Mouse (Mus musculus) CH12.LX (cell line): Measurements from ENCODE around the gene Cx3cr1. TPM values are rescaled to one million over a fixed set of nuclear protein-coding genes. Genes with fewer than 3 reads are reported as not detected.

ENCODE experiments used
- DNase-seq: peaks from one replicate; pipeline ENCODE4 v3.0.0-alpha.2; 2013; ENCODE audit errors: extremely low read depth
- H3K27ac ChIP-seq: 2 replicates; pipeline ENCODE4 v1.5.1; 2012; ENCODE audit warnings: low read depth, mild to moderate bottlenecking, control low read depth, moderate library complexity; ENCODE audit not compliant: insufficient read depth
- H3K27me3 ChIP-seq: replicated peaks from 2 replicates; pipeline ENCODE3; 2012; ENCODE audit warnings: inconsistent platforms
- H3K36me3 ChIP-seq, 2 experiments: replicated peaks in 1 of 2; 2 replicates each; pipeline versions ENCODE3 to v1.6.1; 2012; ENCODE audit warnings: inconsistent platforms in 1 of 2, low read length in 1 of 2, mild to moderate bottlenecking in 1 of 2, mixed read lengths in 1 of 2, moderate library complexity in 1 of 2; ENCODE audit not compliant: control insufficient read depth in 1 of 2, insufficient read depth in 1 of 2
- H3K4me1 ChIP-seq, 2 experiments: 2 replicates each; pipeline ENCODE4 v1.6.1; 2012; ENCODE audit warnings: inconsistent platforms in 1 of 2, moderate library complexity in 1 of 2; ENCODE audit not compliant: insufficient read depth in 2 of 2, control insufficient read depth in 1 of 2
- H3K4me2 ChIP-seq: 2 replicates; pipeline ENCODE4 v1.6.1; 2012; ENCODE audit warnings: low read depth, mild to moderate bottlenecking, control low read depth; ENCODE audit not compliant: poor library complexity, insufficient read depth, severe bottlenecking
- H3K4me3 ChIP-seq, 3 experiments: fragments of 150-350 bp in 1 of 3; sonication (generic) in 1 of 3; replicated peaks in 1 of 3; 2 replicates each; pipeline versions ENCODE3 to v1.5.1; 2011 to 2012; ENCODE audit warnings: low read depth in 2 of 3, low read length in 2 of 3, mild to moderate bottlenecking in 2 of 3, moderate library complexity in 2 of 3, control low read depth in 1 of 3, improper control_type of control experiment in 1 of 3, inconsistent platforms in 1 of 3, mixed read lengths in 1 of 3; ENCODE audit not compliant: poor library complexity in 1 of 3
- H3K79me2 ChIP-seq: replicated peaks from 2 replicates; pipeline ENCODE4 v1.6.1; 2012; ENCODE audit warnings: mild to moderate bottlenecking, moderate library complexity; ENCODE audit not compliant: control insufficient read depth, poor library complexity, insufficient read depth, severe bottlenecking; ENCODE audit errors: extremely low read depth
- H3K9ac ChIP-seq: 2 replicates; pipeline ENCODE4 v1.6.1; 2012; ENCODE audit warnings: low read depth, mild to moderate bottlenecking, control low read depth, moderate library complexity; ENCODE audit not compliant: insufficient read depth
- H3K9me3 ChIP-seq: replicated peaks from 2 replicates; pipeline ENCODE3; 2012; ENCODE audit warnings: low read length, inconsistent platforms, mixed read lengths
- CHD2 ChIP-seq: IDR thresholded peaks from 2 replicates; pipeline ENCODE4 v1.6.1; 2011; ENCODE audit warnings: low read length, improper control_type of control experiment
- EP300 ChIP-seq: IDR thresholded peaks from 2 replicates; pipeline ENCODE4 v1.6.1; 2011; ENCODE audit warnings: low read length, improper control_type of control experiment
- IRF4 ChIP-seq: IDR thresholded peaks from 2 replicates; pipeline ENCODE4 v1.6.1; 2014; ENCODE audit warnings: low read depth, mild to moderate bottlenecking, inconsistent platforms, low read length, improper control_type of control experiment
- JUN ChIP-seq: IDR thresholded peaks from 2 replicates; pipeline ENCODE4 v1.6.1; 2011; ENCODE audit warnings: low read depth, mild to moderate bottlenecking, low read length, improper control_type of control experiment, moderate library complexity; ENCODE audit not compliant: insufficient read depth
- MAFK ChIP-seq: IDR thresholded peaks from 2 replicates; pipeline ENCODE4 v1.6.1; 2011; ENCODE audit warnings: low read length, improper control_type of control experiment; ENCODE audit not compliant: insufficient replicate concordance
- MAX ChIP-seq: IDR thresholded peaks from 2 replicates; pipeline ENCODE4 v1.6.1; 2011; ENCODE audit warnings: low read length, improper control_type of control experiment
- MXI1 ChIP-seq: IDR thresholded peaks from 2 replicates; pipeline ENCODE4 v1.6.1; 2011; ENCODE audit warnings: mild to moderate bottlenecking, low read depth, low read length, improper control_type of control experiment
- MYC ChIP-seq: IDR thresholded peaks from 2 replicates; pipeline ENCODE4 v1.6.1; 2011; ENCODE audit warnings: low read depth, mild to moderate bottlenecking, improper control_type of control experiment, low read length
- NRF1 ChIP-seq: IDR thresholded peaks from 2 replicates; pipeline ENCODE4 v1.6.1; 2014; ENCODE audit warnings: low read depth, mild to moderate bottlenecking, inconsistent platforms, low read length, improper control_type of control experiment, moderate library complexity
- POLR2A ChIP-seq: IDR thresholded peaks from 2 replicates; pipeline ENCODE4 v1.6.1; 2011; ENCODE audit warnings: low read depth, mild to moderate bottlenecking, improper control_type of control experiment, low read length
- RCOR1 ChIP-seq: conservative IDR thresholded peaks from 2 replicates; pipeline ENCODE4 v1.6.1; 2012; ENCODE audit warnings: low read depth, mild to moderate bottlenecking, inconsistent platforms, low read length, improper control_type of control experiment
- SMC3 ChIP-seq: IDR thresholded peaks from 2 replicates; pipeline ENCODE4 v1.6.1; 2011; ENCODE audit warnings: low read depth, low read length, improper control_type of control experiment
- TCF12 ChIP-seq: IDR thresholded peaks from 2 replicates; pipeline ENCODE4 v1.6.1; 2014; ENCODE audit warnings: low read depth, mild to moderate bottlenecking, inconsistent platforms, low read length, improper control_type of control experiment
- UBTF ChIP-seq: IDR thresholded peaks from 2 replicates; pipeline ENCODE4 v1.6.1; 2012; ENCODE audit warnings: low read depth, mild to moderate bottlenecking, inconsistent platforms, low read length, improper control_type of control experiment, moderate library complexity
- USF1 ChIP-seq: IDR thresholded peaks from 2 replicates; pipeline ENCODE4 v1.6.1; 2014; ENCODE audit warnings: low read depth, mild to moderate bottlenecking, inconsistent platforms, low read length, improper control_type of control experiment
- USF2 ChIP-seq: conservative IDR thresholded peaks from 2 replicates; pipeline ENCODE4 v1.6.1; 2011; ENCODE audit warnings: low read depth, low read length, improper control_type of control experiment
- ZKSCAN1 ChIP-seq: IDR thresholded peaks from 2 replicates; pipeline ENCODE4 v1.6.1; 2012; ENCODE audit warnings: low read depth, inconsistent platforms, low read length, improper control_type of control experiment, borderline replicate concordance
- ZMIZ1 ChIP-seq: IDR thresholded peaks from 2 replicates; pipeline ENCODE4 v1.6.1; 2012; ENCODE audit warnings: low read depth, mild to moderate bottlenecking, inconsistent platforms, low read length, improper control_type of control experiment
- dilution Hi-C: fragments of 300-500 bp; cut with MboI; formaldehyde crosslinking; loops from 2 replicates; pipeline ENCODE4 v1.14.3; 2020; ENCODE audit warnings: low sequenced_read_pairs; ENCODE audit not compliant: extremely low pct_unique_long_range_greater_than_20kb, extremely low pct_ligation_motif_present
- in situ Hi-C: fragments of 300-500 bp; cut with MboI; formaldehyde crosslinking; loops from 3 replicates; pipeline ENCODE4 v1.14.3; 2019; ENCODE audit warnings: low sequenced_read_pairs, low pct_ligation_motif_present, low pct_unique_long_range_greater_than_20kb, mixed read lengths
- polyA plus RNA-seq: library from polyadenylated mRNA; unstranded; fragments of >175 nt; gene quantifications from 2 replicates; pipeline ENCODE4 v1.2.1, GENCODE M21; 2012; ENCODE audit warnings: low read depth; ENCODE audit not compliant: insufficient read length
- total RNA-seq, 2 experiments: library from RNA; depleted of rRNA; stranded (reverse); fragments of 300-350 nt in 1 of 2; fragments of >200 nt in 1 of 2; gene quantifications; 2 replicates each; pipeline ENCODE4 v1.2.3; 2012 to 2014

Gene Cx3cr1
- total and polyA plus RNA-seq, 3 experiments, result 0.06 TPM; not detected in 2

- in situ Hi-C loops, result no loop called here
- no peaks in the 10 kb centered on the region for H3K36me3 ChIP-seq
- H3K27me3 ChIP-seq, result peaks cover 1% of the 10 kb centered on the region
- no peak for TF ChIP-seq IRF4
- TF ChIP-seq NRF1, result no peak
- no peak for TF ChIP-seq EP300
- no peak for TF ChIP-seq MAFK
- no peak for TF ChIP-seq POLR2A
- TF ChIP-seq SMC3, result no peak
- no peak for TF ChIP-seq RCOR1
- no peak for TF ChIP-seq MAX
- TF ChIP-seq CHD2, result no peak
- no peak for TF ChIP-seq MXI1
- no peak for TF ChIP-seq ZMIZ1
- no peak for TF ChIP-seq TCF12
- no peak for TF ChIP-seq MYC
- no peak for TF ChIP-seq ZKSCAN1
- TF ChIP-seq USF2, result no peak
- TF ChIP-seq, all 38 proteins: peak for 0
- Histone ChIP-seq H3K4me3 (no peak overlapping the region), H3K4me2 (no peak overlapping the region), H3K9ac (no peak overlapping the region), H3K9me3 (no peaks in the 10 kb centered on the region), H3K79me2 (no peaks in the 10 kb centered on the region), H3K4me1 (peaks cover 0 to 4% of the 10 kb centered on the region in 2 experiments; a peak in 1 of 4 replicates), H3K27ac (no peak overlapping the region)
- no peak for DNase-seq
- dilution Hi-C loops, result no loop called here
Observed at GRCm38 (mm10) chr9:120095886-120096285, 26.2 kb upstream of the Cx3cr1 start.

GRCm38 (mm10) chr9:120093701-120094100 is 24.0 kb upstream of the Cx3cr1 start:
- no peak for TF ChIP-seq JUN
- TF ChIP-seq IRF4, result no peak
- no peak for TF ChIP-seq USF1
- TF ChIP-seq CHD2, result no peak
- TF ChIP-seq USF2, result no peak
- TF ChIP-seq UBTF, result no peak
- Histone ChIP-seq H3K27ac (no peak overlapping the region), H3K27me3 (peaks cover 1% of the 10 kb centered on the region), H3K4me1 (peaks cover 0 to 4% of the 10 kb centered on the region in 2 experiments; a peak in 1 of 4 replicates), H3K9me3 (peaks cover 9% of the 10 kb centered on the region), H3K9ac (no peak overlapping the region), H3K4me2 (no peak overlapping the region), H3K36me3 (no peaks in the 10 kb centered on the region), H3K79me2 (no peaks in the 10 kb centered on the region), H3K4me3 (no peak overlapping the region)
- in situ Hi-C loops (no loop called here), dilution Hi-C loops (no loop called here)
- DNase-seq, result no peak
